Mouse (Mus musculus) ES-Bruce4 (cell line): ENCODE data around the gene Abhd6.

Experiments
- CTCF ChIP-seq: IDR thresholded peaks from one replicate; pipeline ENCODE4 v1.8.1; 2011; ENCODE audit warnings: low read depth, low read length
- EP300 ChIP-seq: IDR thresholded peaks from 2 replicates; pipeline ENCODE4 v1.6.1; 2011; ENCODE audit warnings: low read depth, low read length; ENCODE audit not compliant: insufficient read depth

- TF ChIP-seq CTCF (peak; percentile 98), EP300 (peak; percentile 75)
Observed at GRCm38 (mm10) chr14:8080165-8080679, 77.5 kb downstream of the Abhd6 start, which contains the start of gene Rpp14.
